Mouse (Mus musculus): Measurements from ENCODE around the gene Rsph14.
A peak's percentile ranks its signal among the peaks of the same experiment; 100 is the strongest.
"Not testable (repeated sequence)": the region's sequence is repeated elsewhere in the genome, so short reads cannot be mapped to it uniquely, and the experiment has no call there.

Gene Rsph14

DNA sequence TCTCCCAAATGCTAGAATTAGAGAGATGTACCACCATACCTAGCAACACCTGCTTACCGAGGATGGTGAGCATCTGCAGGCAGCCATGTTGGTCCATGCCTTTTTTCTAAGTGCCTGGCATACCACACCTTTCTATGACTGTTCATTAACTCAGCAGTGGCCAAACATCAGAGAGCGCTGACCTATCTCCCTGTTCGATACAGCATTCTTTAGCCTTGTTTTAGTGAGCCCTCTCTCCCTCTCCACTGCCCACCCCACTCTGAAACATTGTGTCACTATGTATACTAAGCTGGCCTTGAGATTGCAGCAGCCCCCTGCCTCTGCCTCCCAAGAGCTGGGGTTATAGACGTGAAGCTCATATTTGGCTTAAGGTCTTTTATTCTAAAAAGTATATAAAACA is 21.3 kb upstream of the Rsph14 start:
- no peak for DNase-seq (ENCODE audit: low read depth, low spot score)

DNA sequence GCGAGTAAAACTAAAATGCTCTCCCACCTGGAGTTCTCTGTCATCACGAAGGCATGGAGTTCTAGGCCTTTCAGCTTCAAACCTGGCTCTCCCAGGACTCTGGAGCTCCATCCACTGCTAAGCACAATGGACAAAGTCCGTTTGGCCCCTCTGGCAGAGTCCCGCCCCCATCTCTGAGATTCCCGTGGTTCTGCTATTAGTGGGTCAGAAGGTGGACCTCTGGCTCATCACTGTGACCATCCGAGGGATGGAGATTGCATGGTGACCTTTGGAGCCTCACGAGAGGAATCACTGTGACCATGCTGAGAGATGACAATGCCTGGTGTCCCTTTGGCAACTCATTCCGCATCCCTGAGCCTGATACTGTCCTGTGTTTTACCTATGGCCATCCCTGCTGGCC is 20.5 kb upstream of the Rsph14 start:
- DNase-seq (ENCODE audit: low read depth, low spot score), result no peak

DNA sequence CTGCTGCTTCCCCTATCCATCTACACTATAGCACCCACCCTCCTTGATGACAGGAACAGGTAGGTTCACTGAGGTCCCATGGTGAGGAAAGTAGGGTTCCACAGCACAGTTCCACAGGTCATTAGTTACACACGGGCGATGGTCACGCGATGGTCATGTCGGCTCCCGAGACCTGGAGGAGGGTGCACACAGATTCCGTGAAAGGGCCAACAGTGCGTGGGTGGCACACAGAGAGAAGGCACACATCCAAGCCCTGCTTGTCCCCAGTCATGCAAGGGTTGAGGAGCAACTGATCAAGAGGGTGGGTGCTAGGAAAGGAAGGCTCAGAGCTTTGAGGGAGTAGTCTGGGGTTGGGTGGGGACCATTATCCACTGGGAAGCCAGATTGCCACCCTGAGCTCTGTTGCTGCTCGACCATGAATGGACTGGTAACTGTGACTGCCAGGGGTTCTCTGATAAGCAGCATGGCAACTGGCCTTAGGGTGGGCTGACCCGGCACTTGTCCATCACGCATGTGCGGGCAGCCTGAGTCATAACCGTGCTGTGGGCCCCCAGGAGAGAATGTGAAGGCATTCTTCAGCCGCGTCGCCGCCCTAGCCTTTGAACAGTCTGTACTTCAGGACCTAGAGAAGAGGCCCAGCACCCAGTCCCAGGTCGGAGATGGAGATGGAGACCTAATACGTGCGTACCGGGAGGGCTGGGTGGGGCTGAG is 19.1 kb upstream of the Rsph14 start:
- DNase-seq (ENCODE audit: low read depth, low spot score), result no peak

DNA sequence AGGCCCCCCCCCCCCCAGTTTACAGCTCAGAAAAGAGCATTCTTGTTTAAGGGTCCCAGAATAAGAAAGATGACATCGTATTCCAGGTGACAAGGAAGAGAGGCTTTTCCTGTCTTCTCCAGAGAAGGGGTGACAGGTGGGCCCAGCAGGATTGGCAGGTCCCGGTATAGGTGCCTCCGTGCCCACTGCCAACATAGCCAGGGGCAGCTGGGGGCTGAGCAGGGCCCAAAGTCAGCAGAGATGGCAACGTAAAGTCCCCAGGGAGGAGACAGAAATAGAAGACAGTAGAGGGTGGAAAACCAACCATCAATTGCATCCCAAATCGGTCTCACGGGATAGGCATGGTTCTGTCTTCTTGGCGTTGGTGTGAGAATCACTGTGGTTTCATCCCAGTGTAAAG is 16.3 kb upstream of the Rsph14 start:
- DNase-seq (ENCODE audit: low read depth, low spot score), result no peak

DNA sequence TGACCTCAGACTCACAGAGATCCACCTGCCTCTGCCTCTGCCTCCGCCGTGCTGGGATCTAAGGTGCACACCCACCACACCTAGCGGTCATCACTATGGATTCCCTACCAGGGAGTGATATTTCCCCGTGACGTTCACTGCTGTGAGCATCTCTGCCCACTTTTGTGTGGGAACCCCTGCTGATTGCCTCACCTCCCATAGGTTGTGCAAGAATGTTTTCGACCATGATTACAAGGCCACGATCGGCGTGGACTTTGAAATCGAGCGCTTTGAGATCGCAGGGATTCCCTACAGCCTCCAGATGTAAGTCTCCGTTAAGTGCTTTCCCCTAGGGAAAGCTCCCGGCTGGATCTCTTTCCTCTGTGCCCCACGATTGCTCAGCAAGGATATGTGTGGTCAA is 13.4 kb upstream of the Rsph14 start:
- DNase-seq (ENCODE audit: low read depth, low spot score), result no peak

DNA sequence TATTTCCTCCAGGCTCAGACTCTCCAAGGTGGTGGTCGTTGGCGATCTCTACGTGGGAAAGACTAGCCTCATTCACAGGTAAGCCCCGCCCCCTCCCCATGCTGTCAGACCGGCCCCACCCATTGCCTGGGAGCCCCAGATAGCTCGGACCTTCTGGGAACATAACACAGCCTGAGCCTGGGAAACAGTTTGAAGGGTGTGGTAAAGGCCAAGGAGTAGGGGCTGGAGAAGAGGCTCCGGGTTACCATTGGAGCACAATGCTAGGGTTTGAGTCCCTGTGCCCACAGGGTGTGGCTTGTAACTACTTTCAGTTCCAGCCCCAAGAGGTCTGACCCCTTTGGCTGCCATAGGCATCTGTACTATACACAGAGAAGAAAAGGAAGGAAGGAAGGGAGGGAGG is 12.1 kb upstream of the Rsph14 start:
- DNase-seq (ENCODE audit: low read depth, low spot score), result no peak

DNA sequence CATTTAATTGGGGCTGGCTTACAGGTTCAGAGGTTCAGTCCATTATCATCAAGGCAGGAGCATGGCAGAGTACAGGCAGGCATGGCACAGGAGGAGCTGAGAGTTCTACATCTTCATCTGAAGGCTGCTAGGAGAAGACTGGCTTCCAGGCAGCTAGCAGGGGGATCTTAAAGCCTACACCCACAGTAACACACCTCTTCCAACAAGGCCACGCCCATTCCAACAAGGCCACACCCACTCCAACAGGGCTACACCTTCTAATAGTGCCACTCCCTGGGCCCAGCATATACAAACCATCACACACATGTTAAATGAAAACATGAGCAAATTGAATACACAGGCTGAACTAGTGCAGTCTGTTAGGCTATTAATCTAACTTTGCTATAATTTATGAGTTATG is 9.7 kb upstream of the Rsph14 start:
- not testable (repeated sequence) for DNase-seq (ENCODE audit: low read depth, low spot score)

DNA sequence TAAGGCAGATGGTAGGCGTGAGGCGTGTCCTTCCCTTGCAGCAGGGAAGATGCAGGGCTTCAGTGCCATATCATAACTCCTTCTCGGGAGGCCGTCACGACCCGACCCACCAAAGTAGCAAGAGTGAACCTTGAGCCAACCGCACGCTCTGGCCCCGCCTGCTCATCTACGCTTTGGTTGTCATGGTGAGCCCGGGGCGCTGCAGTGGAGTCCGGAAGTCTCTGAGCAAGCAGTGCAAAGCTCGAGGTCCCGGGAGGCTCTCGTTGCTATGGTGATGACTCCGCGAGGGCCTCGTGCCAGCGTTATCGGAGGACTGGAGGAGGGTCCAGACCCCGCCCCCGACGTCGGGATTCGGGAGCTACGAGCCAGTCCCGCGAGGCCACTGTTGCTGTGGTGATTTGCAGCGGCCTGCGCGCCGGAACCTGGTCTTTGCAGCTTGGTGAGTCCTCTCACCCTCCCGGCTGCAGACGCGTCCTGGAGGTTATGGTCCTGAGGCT is 4.5 kb upstream of the Rsph14 start, which contains the start of gene Rab36:
Rab36 (plus strand) TSS at position 176 of the 497 bp plus-strand sequence.
- DNase-seq (ENCODE audit: low read depth, low spot score), result peak; percentile 87

DNA sequence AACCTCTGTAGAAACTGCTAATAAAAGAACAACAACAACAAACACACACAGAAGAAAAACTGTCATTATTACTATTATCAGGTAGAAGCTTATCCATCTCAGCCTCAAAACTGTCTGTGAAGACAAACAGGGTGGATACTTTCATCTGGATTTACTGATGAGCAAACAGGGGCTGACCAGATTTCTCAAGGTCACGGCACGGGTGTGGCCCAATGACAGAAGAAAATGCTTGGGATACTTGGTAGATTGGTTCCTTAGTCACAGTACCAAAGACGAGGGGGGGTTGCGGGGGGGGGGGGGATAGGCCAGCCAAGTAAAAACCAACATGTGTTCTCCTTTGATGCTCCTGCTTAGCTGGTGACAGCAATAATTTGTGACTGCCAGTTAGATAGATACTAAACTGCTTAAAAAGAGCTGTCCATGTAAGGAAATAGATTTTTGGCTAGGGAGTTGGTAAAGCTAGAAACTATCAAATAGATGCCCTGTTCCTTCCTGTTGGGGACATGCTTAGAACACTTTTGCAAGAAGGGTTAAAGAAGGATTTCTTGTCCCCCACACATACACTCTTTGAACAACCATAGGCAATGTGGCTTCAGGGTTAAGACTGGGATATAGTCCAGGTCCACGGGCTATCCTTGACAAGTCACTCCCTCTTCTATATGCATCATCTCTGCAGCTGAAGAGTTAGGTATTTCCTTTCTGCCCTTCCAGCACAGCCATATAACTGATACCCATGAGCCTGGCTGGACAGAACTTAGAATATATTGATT is 856 bp downstream of the Rsph14 start:
- DNase-seq (ENCODE audit: low read depth, low spot score), result no peak

DNA sequence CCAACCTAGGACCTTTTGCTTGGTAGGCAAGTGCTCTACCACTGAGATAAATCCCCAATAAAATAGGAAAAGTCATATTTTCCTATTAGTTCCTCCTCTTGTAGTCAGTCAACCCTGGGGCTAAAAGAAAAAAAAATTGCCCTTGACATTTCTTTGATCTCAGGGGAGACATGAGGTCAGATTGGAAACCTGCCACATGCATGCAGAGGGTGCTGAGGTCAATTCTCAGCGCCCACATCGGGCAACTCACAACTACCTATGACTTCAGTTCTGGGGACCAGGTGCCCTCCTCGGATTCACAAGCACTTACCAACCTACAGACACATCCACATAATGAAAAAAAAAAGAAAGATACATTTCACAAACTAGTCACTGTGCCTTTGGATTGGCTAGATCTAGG is 2.2 kb downstream of the Rsph14 start:
- DNase-seq (ENCODE audit: low read depth, low spot score), result no peak

DNA sequence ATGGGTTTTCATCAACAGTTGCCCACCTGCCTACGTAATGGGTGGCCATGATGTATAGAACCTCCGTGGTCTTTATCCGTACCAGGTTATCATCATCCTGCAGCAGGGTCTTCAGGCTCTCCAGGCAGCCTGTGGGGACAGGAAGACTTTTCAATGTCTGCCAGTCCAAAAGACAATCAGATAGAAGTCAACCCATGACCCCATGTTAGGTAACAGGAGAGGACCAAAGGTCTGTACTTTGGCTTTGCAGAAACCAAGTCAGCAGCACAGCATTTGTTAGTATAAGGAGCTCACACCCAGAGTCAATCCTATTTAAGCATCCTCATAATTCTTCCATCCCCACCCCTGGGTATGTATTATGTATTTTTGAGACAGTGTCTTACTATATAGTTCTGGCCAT is 2.7 kb downstream of the Rsph14 start:
- no peak for DNase-seq (ENCODE audit: low read depth, low spot score)

DNA sequence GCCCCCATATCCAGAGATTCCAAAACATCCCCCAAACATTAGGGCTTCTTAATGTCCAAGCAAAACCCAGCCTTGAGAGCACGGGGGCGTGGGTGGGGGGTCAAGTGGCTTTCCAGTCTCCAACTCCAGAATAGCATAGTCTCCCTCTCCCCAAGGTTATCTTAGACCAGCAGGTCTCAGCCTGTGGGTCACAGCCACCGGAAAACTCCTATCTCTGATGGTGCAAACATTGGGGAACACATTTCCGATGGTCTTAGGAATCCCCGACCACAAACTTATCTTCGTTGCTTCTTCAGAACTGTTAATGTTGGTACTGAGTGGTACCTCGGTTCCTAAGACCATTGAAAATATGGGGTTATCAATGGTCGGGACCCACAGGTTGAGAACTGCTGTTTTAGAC is 3.6 kb downstream of the Rsph14 start:
- DNase-seq (ENCODE audit: low read depth, low spot score), result no peak

DNA sequence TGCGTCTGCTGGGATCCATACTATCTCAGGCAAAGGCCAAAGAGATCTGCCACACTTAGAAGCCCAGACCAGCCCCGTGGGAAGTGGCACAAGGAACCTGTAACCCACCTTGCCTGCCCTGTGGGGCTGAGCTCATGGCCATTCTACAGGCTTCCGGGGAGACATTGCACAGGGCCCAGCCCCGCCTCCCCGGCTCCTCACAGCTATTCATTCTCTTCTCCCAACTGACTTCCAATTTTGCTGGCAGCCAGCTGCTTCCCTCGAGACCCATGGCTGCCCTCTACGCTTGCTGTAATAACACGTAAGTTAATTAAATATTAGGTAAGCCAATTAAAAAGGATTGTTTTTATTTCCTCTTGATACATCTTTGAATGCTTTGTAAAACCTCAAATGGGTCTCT is 5.9 kb downstream of the Rsph14 start:
- no peak for DNase-seq (ENCODE audit: low read depth, low spot score)

DNA sequence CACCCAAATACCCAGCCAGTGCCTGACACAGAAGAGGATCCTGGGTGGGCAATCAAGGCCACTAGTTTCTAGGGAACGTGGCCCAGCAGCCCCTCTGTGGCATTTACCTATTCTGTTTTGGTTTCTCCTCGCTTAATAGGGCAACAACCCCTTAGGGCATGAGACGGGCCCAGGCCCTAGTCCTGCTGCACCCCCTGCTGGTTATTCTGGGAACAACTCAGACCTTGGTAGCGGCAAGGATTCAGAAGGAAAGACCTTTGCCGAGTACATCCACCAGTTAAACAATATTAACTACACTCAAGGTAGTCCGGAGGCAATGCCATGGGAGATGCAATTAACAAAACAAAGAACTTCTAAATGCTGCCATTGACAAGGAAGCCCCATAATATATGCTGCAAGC is 11.2 kb downstream of the Rsph14 start:
- DNase-seq (ENCODE audit: low read depth, low spot score), result no peak

DNA sequence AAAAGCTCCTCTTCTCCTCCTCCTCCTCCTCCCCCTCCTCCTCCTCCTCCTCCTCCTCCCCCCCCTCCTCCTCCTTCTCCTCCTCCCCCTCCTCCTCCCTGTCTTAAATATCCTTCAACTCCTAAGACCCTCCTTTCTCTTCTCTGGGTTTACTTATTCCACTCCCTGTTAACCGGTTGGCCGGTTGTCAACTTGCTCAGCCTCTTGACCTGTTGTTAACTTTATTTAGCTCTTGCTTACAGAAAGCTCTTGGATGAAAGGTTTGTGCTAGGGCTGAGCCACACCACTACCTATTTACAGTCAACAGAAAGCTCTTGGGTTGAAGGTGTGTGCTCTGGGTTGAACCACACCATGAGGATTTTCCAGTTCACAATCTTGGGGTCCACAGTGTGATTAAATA is 12.1 kb downstream of the Rsph14 start:
- DNase-seq (ENCODE audit: low read depth, low spot score), result no peak

DNA sequence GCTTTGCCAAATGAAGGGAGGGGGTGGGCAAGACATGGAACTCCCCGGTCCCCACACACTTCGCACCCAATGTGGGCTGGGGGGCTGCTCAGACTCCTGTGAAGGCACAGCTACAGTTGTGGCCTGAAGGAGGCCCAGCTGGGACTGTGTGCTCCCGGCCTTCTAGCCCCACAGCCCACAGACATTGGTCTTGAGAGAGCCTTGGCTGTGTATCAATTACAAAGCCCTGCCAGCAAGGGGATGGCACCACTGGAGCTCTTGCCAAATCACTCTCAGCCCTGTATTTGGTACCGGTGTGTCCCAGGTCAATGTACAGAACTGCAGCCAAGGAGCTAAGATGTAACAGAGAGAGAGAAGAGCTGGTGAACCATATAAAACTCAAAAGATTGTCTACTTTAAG is 15.9 kb downstream of the Rsph14 start:
- no peak for DNase-seq (ENCODE audit: low read depth, low spot score)

DNA sequence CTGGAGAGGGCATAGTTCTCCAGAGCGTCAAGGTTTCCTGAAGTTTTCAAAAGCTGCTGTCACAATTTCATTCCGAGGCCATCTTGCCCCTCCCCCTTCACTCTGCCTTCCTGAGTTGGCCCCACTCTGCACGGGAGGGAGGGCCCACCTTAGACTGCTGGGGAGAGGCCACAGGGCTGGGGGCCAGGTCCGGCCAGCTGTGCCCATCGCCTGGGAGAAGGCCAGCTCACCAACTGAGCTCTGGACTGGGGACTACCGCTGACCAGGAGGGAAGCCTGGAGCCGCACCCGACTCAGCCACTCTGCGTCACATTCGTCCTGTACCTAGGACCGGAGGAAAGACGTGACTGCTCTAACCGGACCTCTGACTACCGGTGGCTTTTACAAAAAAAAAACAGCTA is 16.9 kb downstream of the Rsph14 start:
- DNase-seq (ENCODE audit: low read depth, low spot score), result no peak

DNA sequence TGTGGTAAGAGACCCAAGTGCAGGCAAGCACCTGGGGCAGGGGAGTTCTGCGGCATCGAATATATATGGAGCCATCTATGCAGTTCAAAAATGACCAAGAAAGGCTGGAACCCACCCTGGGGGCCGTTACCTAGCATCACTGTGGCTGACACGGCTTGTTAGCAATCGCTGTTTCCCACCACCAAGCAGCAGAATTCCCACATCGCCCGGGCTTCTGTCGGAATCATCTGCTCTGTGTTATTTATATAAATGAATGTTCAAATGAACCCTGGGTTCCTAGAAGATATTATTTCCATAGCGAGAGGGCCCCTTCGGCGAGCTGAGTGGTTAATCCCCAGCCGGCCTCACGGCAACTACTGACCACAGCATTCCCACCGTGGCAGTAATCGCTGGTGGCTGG is 21.7 kb downstream of the Rsph14 start:
- DNase-seq (ENCODE audit: low read depth, low spot score), result no peak

DNA sequence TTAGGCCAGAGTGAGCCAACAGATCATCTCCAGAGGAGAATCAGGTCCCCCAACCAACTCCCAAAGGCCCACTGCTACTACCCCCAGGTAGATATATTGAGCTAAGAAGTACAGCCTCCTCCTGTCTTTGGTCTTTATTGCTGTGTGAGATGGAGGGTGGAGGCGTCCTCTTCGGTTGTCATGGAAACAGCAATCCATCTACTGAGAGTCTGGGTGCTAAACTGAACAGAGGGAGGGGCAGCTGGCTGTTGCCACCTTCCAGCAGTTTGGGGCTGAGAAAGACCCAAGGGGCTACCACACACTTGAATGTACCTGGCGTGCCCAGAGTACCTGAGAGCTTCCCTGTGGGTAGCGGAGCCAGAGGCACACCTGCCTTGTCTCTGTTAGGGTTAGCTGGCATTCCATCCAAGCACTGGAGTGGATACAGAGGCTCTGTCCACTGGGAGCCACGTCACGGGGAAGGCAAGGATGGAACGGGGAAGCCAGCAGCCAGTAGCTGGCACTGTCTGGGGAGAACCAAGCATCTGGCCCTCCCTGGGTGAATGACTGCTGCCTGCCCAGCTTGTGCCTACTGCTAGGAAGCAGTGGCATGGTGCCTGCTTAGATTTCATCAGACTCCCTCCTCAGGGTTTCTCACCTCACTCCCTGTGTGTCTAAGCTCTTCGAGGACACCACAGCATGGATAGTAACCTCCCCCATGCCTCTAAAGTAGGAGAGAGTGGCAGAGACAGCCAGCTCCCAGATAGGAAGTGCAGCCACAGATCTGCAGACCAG is 25.3 kb downstream of the Rsph14 start:
- DNase-seq (ENCODE audit: low read depth, low spot score), result no peak

DNA sequence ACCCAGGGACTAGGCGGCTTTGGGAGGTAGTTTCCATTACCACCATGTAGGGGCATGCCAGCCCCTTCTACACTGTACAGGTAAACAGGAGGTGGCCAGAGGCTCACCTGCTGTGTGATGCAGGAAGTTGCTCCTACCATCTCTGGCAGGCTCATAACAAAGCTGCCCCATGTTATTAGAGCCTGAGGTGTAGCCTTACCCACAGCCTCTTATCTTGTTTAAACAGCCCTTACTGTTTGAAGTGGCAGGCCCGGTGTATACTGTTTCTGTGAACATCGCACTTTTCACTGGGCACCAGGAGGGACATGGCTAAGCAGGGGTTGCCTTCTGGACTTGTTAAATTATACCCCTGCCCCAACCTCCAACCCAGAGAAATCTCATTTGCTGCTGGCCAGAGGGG is 28.3 kb downstream of the Rsph14 start:
- DNase-seq (ENCODE audit: low read depth, low spot score), result no peak

DNA sequence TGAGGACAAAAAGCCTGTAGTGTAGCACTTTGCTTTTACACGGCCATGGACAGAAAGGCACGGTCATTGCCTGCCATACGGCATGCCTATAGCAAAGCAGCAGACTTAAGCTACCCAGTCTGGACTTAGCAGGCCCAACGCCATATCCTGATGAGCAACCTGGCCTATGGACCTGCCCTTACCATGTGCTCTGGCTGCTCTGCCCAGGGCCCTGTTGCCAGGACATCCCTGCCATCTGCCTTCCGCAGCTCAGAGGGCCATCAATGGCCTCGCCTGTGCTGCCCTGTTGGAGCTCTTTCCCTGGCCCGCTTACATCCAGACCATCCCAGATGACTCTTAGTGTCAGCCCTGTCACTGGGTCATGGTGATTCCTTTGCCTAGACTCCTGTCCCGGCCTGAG is 31.0 kb downstream of the Rsph14 start:
- no peak for DNase-seq (ENCODE audit: low read depth, low spot score)

DNA sequence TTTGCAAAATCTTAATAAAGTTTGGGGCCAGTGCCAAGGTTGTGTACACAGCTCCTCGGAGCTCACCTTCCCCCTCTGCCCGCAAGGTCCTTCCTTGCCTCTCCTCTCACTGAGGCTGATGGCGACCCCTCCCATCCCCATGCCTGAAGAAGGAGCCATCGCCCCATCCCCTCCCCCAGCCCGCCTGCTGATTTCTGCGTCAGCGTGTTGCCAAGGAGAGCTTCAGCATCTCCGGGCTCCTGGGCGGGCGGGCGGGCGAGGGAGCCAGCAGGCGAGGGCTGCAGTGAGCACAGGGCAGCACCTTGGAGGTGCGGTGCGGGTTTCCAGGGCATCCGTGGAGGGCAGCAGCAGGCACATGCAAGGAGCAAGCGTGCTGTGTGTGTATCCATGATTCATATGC is 37.0 kb downstream of the Rsph14 start:
- no peak for DNase-seq (ENCODE audit: low read depth, low spot score)
